Mouse (Mus musculus) E14TG2a.4 (cell line): ENCODE measurements around the gene Spata45.

Source experiments
- CTCF ChIP-seq: conservative IDR thresholded peaks from 2 replicates; pipeline ENCODE4 v1.5.1; 2014; ENCODE audit warnings: low read length
- POU5F1 ChIP-seq: IDR thresholded peaks from 2 replicates; pipeline ENCODE4 v1.6.1; 2014; ENCODE audit warnings: low read length, borderline replicate concordance

DNA sequence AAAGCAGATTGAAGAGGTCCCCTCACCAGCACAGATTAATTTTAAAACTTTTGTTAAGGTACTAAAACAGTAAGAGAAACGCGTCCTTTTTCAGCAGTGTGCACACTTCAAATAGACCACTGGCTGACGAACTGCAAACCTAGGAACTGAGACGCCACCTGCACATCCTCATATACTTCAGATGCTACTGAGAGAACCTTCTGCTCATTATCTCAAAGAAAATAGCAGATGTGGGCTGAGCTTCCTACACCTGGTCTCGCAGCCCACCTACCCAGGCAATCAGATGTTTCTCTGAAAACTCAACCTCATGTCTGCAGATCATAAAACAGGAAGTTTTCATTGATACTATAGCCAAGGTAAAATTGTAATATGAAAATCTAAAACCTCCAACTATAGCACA is 16.6 kb upstream of the Spata45 start:
- TF ChIP-seq CTCF (no peak), POU5F1 (no peak)
